Mouse (Mus musculus) cortical plate, adult 2 months (tissue): ENCODE measurements around the gene Maml3. TPM values are rescaled to one million over a fixed set of nuclear protein-coding genes. Genes with fewer than 3 reads are reported as not detected.

Source experiments
- H3K27ac ChIP-seq: fragments of 200-500 bp; 2 replicates; pipeline ENCODE4 v1.5.1; 2012; ENCODE audit warnings: low read length, control low read depth, inconsistent platforms; ENCODE audit not compliant: insufficient read depth
- H3K4me1 ChIP-seq: fragments of 200-500 bp; 2 replicates; pipeline ENCODE4 v1.6.1; 2011; ENCODE audit warnings: low read length; ENCODE audit not compliant: control insufficient read depth, insufficient read depth
- H3K4me3 ChIP-seq: fragments of 200-500 bp; 2 replicates; pipeline ENCODE4 v1.5.1; 2011; ENCODE audit warnings: mild to moderate bottlenecking, low read length, control low read depth; ENCODE audit not compliant: insufficient read depth
- CTCF ChIP-seq: fragments of 200-500 bp; IDR thresholded peaks from 2 replicates; pipeline ENCODE4 v1.5.1; 2011; ENCODE audit warnings: mild to moderate bottlenecking, control low read depth, low read length; ENCODE audit not compliant: insufficient read depth; ENCODE audit errors: extremely low read depth
- POLR2A ChIP-seq: fragments of 200-500 bp; IDR thresholded peaks from 2 replicates; pipeline ENCODE4 v1.6.1; 2011; ENCODE audit warnings: mild to moderate bottlenecking, low read length, control low read depth; ENCODE audit not compliant: insufficient read depth; ENCODE audit errors: extremely low read depth
- polyA plus RNA-seq: library from polyadenylated mRNA; depleted of rRNA; stranded (reverse); fragments of >200 nt; gene quantifications from 2 replicates; pipeline ENCODE4 v1.2.3, GENCODE M21; 2012

The Maml3 gene
- polyA plus RNA-seq, 1 experiment = 2.7 TPM

GRCm38 (mm10) chr3:51965008-51965407 lies 139.9 kb downstream of the Maml3 start:
- TF ChIP-seq CTCF (no peak), POLR2A (no peak)
- Histone ChIP-seq H3K4me3 (no peak overlapping the region), H3K27ac (no peak overlapping the region), H3K4me1 (peaks cover 10% of the 10 kb centered on the region)

GRCm38 (mm10) chr3:51963891-51964593 lies 140.8 kb downstream of the Maml3 start:
- Histone ChIP-seq H3K27ac (no peak overlapping the region), H3K4me3 (no peak overlapping the region), H3K4me1 (peaks cover 10% of the 10 kb centered on the region)
- TF ChIP-seq CTCF (no peak), POLR2A (no peak)

DNA sequence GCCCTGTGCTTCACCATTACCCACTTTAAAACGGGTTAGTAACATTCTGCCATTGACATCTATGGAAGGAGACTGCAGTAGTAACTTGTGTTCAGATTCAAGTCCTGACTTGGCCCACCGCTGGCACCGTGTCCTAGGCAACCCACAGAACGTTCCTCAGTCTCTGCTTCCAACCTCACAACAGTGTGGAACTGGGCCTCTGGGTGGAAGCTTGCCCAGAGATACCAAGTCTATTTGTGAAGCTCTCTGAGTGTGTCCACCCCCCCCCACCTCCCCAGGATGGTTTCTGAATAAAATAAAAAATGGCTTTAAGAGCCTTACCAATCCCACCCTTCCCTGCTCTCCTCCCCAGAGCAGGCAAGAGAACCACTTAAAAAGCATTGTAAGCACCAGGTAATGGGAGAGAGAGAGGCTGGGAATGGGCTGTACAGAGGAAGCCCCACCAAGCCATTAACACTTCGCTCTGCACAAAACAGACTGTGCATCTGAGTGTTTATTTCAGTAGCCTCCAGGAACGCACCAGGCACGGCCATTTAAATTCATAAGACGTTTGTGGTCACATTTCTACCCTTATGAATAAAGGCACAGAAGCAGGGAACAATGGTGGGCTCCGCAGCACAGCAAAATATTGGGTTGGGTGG lies 141.6 kb downstream of the Maml3 start:
- no peak overlapping the region for H3K27ac ChIP-seq
- TF ChIP-seq POLR2A = no peak
- no peak for TF ChIP-seq CTCF

DNA sequence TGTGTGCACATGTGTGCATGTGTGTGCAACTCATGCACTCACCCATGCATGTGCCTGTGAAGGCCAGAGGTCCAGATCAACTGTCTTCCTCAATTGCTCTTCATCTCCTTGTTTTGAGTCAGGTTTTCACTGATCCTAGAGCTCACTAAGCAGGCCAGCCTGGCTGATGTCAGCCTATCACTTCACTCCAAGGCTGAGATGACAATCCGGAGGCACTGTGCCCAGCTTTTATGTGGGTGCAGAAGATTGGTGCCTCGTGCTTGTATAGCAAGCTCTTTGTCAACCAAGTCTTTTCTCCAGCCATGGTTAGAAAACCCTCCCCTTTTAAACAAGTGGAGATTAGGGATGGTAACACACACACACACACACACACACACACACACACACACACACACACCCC lies 146.1 kb downstream of the Maml3 start:
- H3K27ac ChIP-seq = no peak overlapping the region
- H3K4me1 ChIP-seq = peaks cover 5% of the 10 kb centered on the region
- TF ChIP-seq POLR2A (no peak), CTCF (no peak)
- no peak overlapping the region for H3K4me3 ChIP-seq

More for the DNA sequence above, 141.6 kb downstream of the Maml3 start:
- peaks cover 10% of the 10 kb centered on the region for H3K4me1 ChIP-seq
- no peak overlapping the region for H3K4me3 ChIP-seq

GRCm38 (mm10) chr3:51954441-51954840 lies 150.4 kb downstream of the Maml3 start:
- H3K4me3 ChIP-seq = no peak overlapping the region

DNA sequence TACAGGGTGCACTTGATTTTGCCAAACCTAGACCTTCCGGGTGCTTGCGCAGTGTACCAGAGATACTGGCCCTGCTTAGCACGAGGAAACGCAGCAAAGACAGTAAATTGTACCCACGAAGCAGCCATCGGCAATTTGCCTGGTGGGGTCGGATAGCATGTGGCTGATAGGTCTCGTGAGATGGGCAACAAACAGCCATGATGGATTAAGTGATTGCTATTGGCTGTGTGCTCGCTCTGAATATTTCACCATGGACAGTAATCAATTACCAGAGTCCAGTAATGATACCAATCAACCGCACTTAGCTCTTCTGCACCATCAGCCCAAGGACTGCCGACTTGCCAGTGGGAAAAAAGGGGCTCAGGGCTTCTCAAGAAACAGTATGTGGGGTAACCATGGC lies 150.9 kb downstream of the Maml3 start:
- Histone ChIP-seq H3K27ac (no peak overlapping the region), H3K4me1 (no peaks in the 10 kb centered on the region; the same call in 1 of the 2 replicates), H3K4me3 (no peak overlapping the region)
- TF ChIP-seq POLR2A (no peak), CTCF (no peak)

More at GRCm38 (mm10) chr3:51954441-51954840, 150.4 kb downstream of the Maml3 start:
- TF ChIP-seq CTCF (no peak), POLR2A (no peak)
- H3K27ac ChIP-seq = no peak overlapping the region
- H3K4me1 ChIP-seq = no peaks in the 10 kb centered on the region; the same call in 1 of the 2 replicates

- no peaks in the 10 kb centered on the region; the same call in 1 of the 2 replicates for H3K4me1 ChIP-seq
- no peak overlapping the region for H3K27ac ChIP-seq
- no peak for TF ChIP-seq POLR2A
- TF ChIP-seq CTCF = no peak
- H3K4me3 ChIP-seq = 0 out of 2 replicates have a peak overlapping the region, but pooled peaks have one; percentile 2
Observed at GRCm38 (mm10) chr3:51952728-51953623, 151.9 kb downstream of the Maml3 start.

DNA sequence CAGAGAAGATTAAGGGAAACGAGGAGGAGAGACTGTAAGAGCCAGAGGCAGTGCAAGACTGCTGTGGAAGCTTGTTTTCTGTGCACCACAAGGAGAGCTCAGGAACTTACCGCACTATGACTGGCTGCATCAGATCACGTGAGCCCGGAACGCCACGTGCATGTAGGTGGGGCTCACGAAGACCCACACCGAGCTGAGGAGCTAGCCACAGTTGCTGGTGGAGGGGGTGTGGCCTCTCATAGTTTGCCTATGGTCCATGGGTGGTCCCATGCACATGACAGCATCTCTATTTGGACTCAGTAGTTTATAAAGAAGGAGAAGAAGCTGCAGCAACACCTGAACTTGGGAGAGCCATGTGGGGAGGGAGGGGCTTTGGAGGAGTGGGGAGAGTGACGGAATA lies 152.6 kb downstream of the Maml3 start:
- H3K4me1 ChIP-seq = no peaks in the 10 kb centered on the region; the same call in 1 of the 2 replicates
- no peak overlapping the region for H3K27ac ChIP-seq
- no peak overlapping the region for H3K4me3 ChIP-seq
- TF ChIP-seq CTCF (no peak), POLR2A (no peak)

- TF ChIP-seq CTCF (no peak), POLR2A (no peak)
- no peak overlapping the region for H3K4me3 ChIP-seq
- H3K4me1 ChIP-seq = no peaks in the 10 kb centered on the region; the same call in none of the 2 replicates
- no peak overlapping the region for H3K27ac ChIP-seq
Observed at GRCm38 (mm10) chr3:51949651-51950050, 155.2 kb downstream of the Maml3 start.

DNA sequence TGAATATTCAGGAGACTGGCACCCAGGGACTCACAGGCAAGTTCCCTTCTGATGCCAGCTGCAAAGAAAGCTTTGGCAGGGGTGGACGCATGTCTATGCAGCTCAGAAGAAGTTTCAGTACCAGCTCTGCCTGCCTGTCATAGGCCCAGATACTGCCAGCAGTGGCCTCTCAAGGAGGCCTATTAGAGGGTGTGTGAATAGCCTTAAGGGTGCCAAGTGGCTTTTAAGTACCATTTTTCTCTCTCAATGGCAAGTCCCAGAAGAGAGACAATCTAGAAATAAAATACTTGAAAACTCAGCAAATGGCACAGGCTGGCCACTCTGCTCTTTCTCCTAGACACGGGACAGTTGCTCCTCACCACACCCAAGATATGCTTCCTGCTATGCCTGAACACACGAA lies 157.7 kb downstream of the Maml3 start:
- no peaks in the 10 kb centered on the region; the same call in 1 of the 2 replicates for H3K4me1 ChIP-seq
- TF ChIP-seq POLR2A (no peak), CTCF (no peak)
- H3K4me3 ChIP-seq = no peak overlapping the region
- H3K27ac ChIP-seq = no peak overlapping the region
